Mouse (Mus musculus) limb, embryonic 13.5 days (tissue): ENCODE data around the gene St3gal2. TPM values are rescaled to one million over a fixed set of nuclear protein-coding genes. Genes with fewer than 3 reads are reported as not detected.

Experiments
- ATAC-seq: fragments of 200-750 bp; cut with Nextera tagmentation; 2 replicates; pipeline ENCODE4 v1.8.0; 2017; ENCODE audit warnings: low read depth, moderate number of reproducible peaks, moderate TSS enrichment; ENCODE audit not compliant: low FRiP score
- H3K27ac ChIP-seq: fragments of 300-500 bp; sonication (generic); 2 replicates; pipeline ENCODE4 v1.5.1; 2015; ENCODE audit warnings: inconsistent platforms, mild to moderate bottlenecking, moderate library complexity
- H3K27me3 ChIP-seq: fragments of 300-500 bp; sonication (generic); 2 replicates; pipeline ENCODE4 v1.6.1; 2015; ENCODE audit warnings: mild to moderate bottlenecking, inconsistent platforms
- H3K36me3 ChIP-seq: fragments of 300-500 bp; sonication (generic); 2 replicates; pipeline ENCODE4 v1.6.1; 2015; ENCODE audit warnings: inconsistent platforms, mild to moderate bottlenecking, moderate library complexity
- H3K4me1 ChIP-seq: fragments of 300-500 bp; sonication (generic); 2 replicates; pipeline ENCODE4 v1.6.1; 2015; ENCODE audit warnings: inconsistent platforms
- H3K4me2 ChIP-seq: fragments of 300-500 bp; sonication (generic); replicated peaks from 2 replicates; pipeline ENCODE4 v1.6.1; 2015; ENCODE audit warnings: inconsistent platforms, mild to moderate bottlenecking, moderate library complexity
- H3K4me3 ChIP-seq: fragments of 300-500 bp; sonication (generic); 2 replicates; pipeline ENCODE4 v1.5.1; 2015; ENCODE audit warnings: moderate library complexity, mild to moderate bottlenecking, inconsistent platforms
- H3K9ac ChIP-seq: fragments of 300-500 bp; sonication (generic); 2 replicates; pipeline ENCODE4 v1.6.1; 2015; ENCODE audit warnings: mild to moderate bottlenecking, inconsistent platforms
- H3K9me3 ChIP-seq: fragments of 300-500 bp; sonication (generic); 2 replicates; pipeline ENCODE4 v1.6.1; 2016; ENCODE audit warnings: inconsistent platforms
- WGBS: fragments of 180-500 bp; shearing (Covaris S2); methylation state at CpG from one replicate; pipeline ENCODE4 v1.1.7; 2015; 5-methylcytosine and 5-hydroxymethylcytosine counted together
- polyA plus RNA-seq: library from polyadenylated mRNA; unstranded; fragments of >200 nt; fragmentation: Nextera tagmentation; extraction: Ambion mirVana; gene quantifications from 2 replicates; pipeline ENCODE4 v1.2.1, GENCODE M21; 2015

St3gal2 gene
- polyA plus RNA-seq, 1 experiment from 2014 or later = 34.5 TPM

DNA sequence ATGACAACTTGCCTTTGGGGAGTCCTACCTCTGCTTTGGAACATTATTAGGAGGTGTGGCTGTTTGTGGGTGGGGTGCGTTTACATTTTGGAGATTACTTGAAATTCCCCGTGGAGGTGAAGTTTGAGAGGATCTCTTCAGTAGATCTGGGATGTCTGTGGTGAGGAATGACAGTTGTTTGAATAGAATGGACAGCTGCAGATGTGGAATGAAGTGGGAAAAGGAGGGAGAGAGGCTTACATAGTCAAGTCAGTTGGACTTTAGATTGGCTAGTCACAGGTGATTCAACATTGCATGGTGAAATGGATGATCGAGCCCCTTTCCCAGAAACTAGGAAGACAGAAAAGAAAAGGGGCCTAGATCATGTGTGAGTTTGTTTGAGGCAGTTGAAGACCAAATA is 12.7 kb downstream of the St3gal2 start:
- H3K27me3 ChIP-seq = no peaks in the 10 kb centered on the region
- no peak for ATAC-seq
- H3K27ac ChIP-seq = no peak overlapping the region
- WGBS = 81% methylated on average over 3 of the region's 3 CpGs
- H3K4me3 ChIP-seq = no peak overlapping the region
- peaks cover 27% of the 10 kb centered on the region for H3K36me3 ChIP-seq
- H3K9me3 ChIP-seq = no peaks in the 10 kb centered on the region
- no peak overlapping the region for H3K4me2 ChIP-seq
- peaks cover 5% of the 10 kb centered on the region; the same call in 1 of the 2 replicates for H3K4me1 ChIP-seq
- H3K9ac ChIP-seq = no peak overlapping the region

DNA sequence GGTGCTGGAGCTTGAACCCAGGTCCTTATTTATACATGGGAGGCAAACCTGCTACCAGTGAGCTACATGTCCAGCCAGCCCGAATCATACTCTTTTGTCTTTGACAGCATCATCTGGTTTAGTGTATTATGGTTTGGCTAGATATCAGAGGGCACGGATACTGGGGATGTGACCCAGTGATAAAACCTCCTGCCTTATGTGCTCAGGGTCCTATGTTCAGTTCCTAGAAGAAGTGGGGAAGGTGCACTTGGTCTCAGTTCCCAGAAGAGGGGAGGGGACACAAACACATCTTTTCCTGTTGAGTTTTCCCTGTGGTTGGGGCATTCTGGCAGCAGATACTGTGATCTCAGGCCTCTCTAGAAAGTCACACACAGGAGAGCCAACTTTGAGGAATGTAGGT is 13.6 kb downstream of the St3gal2 start:
- Histone ChIP-seq H3K36me3 (peaks cover 27% of the 10 kb centered on the region), H3K9me3 (no peaks in the 10 kb centered on the region), H3K9ac (no peak overlapping the region), H3K4me1 (peaks cover 4% of the 10 kb centered on the region; the same call in 1 of the 2 replicates), H3K4me3 (no peak overlapping the region), H3K27me3 (no peaks in the 10 kb centered on the region), H3K27ac (no peak overlapping the region), H3K4me2 (no peak overlapping the region)
- 89% methylated on average over 2 of the region's 2 CpGs for WGBS
- no peak for ATAC-seq

- Histone ChIP-seq H3K36me3 (peaks cover 14% of the 10 kb centered on the region), H3K4me1 (peaks cover 10% of the 10 kb centered on the region), H3K27me3 (no peaks in the 10 kb centered on the region), H3K9ac (no peak overlapping the region), H3K27ac (no peak overlapping the region), H3K4me3 (no peak overlapping the region), H3K9me3 (no peaks in the 10 kb centered on the region), H3K4me2 (no peak overlapping the region)
- 93% methylated on average over 12 of the region's 12 CpGs for WGBS
- no peak for ATAC-seq
Measured at GRCm38 (mm10) chr8:110936217-110936616, 16.5 kb downstream of the St3gal2 start.

- Histone ChIP-seq H3K36me3 (peaks cover 14% of the 10 kb centered on the region), H3K4me2 (no peak overlapping the region), H3K4me1 (peaks cover 18% of the 10 kb centered on the region), H3K9ac (no peak overlapping the region), H3K9me3 (no peaks in the 10 kb centered on the region), H3K4me3 (no peak overlapping the region), H3K27ac (no peak overlapping the region), H3K27me3 (no peaks in the 10 kb centered on the region)
- peak; percentile 51; the same call in 1 of the 2 replicates for ATAC-seq
- WGBS = 73% methylated on average over 6 of the region's 6 CpGs
Measured at GRCm38 (mm10) chr8:110938882-110939589, 19.3 kb downstream of the St3gal2 start.

GRCm38 (mm10) chr8:110940682-110941452 is 21.1 kb downstream of the St3gal2 start:
- Histone ChIP-seq H3K27ac (no peak overlapping the region; the same call in 1 of the 2 replicates), H3K4me3 (no peak overlapping the region), H3K4me1 (peaks cover 18% of the 10 kb centered on the region), H3K36me3 (peaks cover 5% of the 10 kb centered on the region; the same call in 1 of the 2 replicates), H3K4me2 (no peak overlapping the region), H3K27me3 (no peaks in the 10 kb centered on the region), H3K9me3 (no peaks in the 10 kb centered on the region), H3K9ac (no peak overlapping the region)
- 86% methylated on average over 15 of the region's 15 CpGs for WGBS
- no peak for ATAC-seq

- Histone ChIP-seq H3K9me3 (no peaks in the 10 kb centered on the region), H3K36me3 (peaks cover 5% of the 10 kb centered on the region; the same call in 1 of the 2 replicates), H3K4me3 (no peak overlapping the region), H3K4me2 (no peak overlapping the region), H3K27me3 (no peaks in the 10 kb centered on the region), H3K9ac (no peak overlapping the region), H3K4me1 (peaks cover 18% of the 10 kb centered on the region), H3K27ac (no peak overlapping the region; the same call in 1 of the 2 replicates)
- 72% methylated on average over 10 of the region's 10 CpGs for WGBS
- peak; percentile 48; the same call in 1 of the 2 replicates for ATAC-seq
Measured at GRCm38 (mm10) chr8:110941453-110941948, 21.8 kb downstream of the St3gal2 start.

GRCm38 (mm10) chr8:110944276-110944876 is 24.7 kb downstream of the St3gal2 start:
- no peak for ATAC-seq

DNA sequence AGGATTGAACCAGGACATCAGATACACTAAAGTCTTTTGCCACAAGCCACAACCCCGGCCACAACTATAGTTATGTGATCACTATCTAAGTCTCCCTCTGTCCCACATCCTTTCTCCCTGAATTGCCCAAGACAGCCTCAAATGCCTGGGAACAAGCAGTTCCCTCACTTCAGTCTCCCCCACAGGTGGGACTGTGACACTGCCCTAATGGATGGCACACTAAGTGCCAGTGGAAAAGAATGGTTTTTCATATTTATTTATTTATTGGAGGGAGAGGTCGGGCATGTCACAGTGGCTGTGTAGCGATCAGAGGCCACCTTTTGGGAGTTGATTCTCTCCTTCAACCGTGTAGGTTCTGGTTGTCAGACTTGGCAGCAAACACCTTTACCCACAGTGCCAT is 26.0 kb downstream of the St3gal2 start:
- 82% methylated on average over 4 of the region's 4 CpGs for WGBS

More at GRCm38 (mm10) chr8:110944276-110944876, 24.7 kb downstream of the St3gal2 start:
- Histone ChIP-seq H3K27ac (no peak overlapping the region), H3K27me3 (no peaks in the 10 kb centered on the region), H3K4me1 (peaks cover 12% of the 10 kb centered on the region), H3K36me3 (peaks cover 8% of the 10 kb centered on the region; the same call in 1 of the 2 replicates), H3K9me3 (no peaks in the 10 kb centered on the region), H3K4me2 (no peak overlapping the region), H3K4me3 (no peak overlapping the region), H3K9ac (no peak overlapping the region)
- WGBS = 91% methylated on average over 7 of the region's 7 CpGs

DNA sequence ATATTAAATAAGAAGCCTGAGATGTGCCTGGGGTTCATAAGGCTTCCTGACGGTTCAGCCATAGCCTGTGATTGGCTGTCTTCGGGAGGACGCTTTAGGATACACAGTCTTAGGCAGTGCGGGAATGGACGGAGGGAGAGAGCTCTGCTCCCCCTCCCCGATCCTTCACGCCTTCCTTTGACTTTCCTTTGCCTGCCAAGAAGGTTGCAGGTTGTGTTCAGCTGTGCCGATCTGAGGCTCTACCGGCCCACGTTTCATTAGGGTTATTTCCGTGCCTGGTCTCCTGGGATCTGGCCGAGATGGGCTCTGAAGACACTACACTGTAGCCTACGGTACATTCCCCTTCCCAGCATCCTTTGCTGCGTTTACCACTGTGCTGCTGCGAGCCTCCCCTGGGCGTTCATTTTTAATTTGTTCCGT is 30.4 kb downstream of the St3gal2 start:
- no peak overlapping the region for H3K4me3 ChIP-seq
- 77% methylated on average over 17 of the region's 17 CpGs for WGBS
- peaks cover 22% of the 10 kb centered on the region for H3K36me3 ChIP-seq
- peak; percentile 54; the same call in 1 of the 2 replicates for ATAC-seq
- 0 out of 2 replicates have a peak, but pooled peaks cover 5% of the 10 kb centered on the region for H3K4me1 ChIP-seq
- no peaks in the 10 kb centered on the region for H3K9me3 ChIP-seq
- H3K4me2 ChIP-seq = no peak overlapping the region; the same call in 1 of the 2 replicates
- H3K9ac ChIP-seq = no peak overlapping the region
- H3K27me3 ChIP-seq = no peaks in the 10 kb centered on the region
- H3K27ac ChIP-seq = no peak overlapping the region; the same call in 1 of the 2 replicates

More for the DNA sequence above, 26.0 kb downstream of the St3gal2 start:
- no peak overlapping the region for H3K4me3 ChIP-seq
- no peaks in the 10 kb centered on the region for H3K9me3 ChIP-seq
- no peaks in the 10 kb centered on the region for H3K27me3 ChIP-seq
- H3K4me2 ChIP-seq = no peak overlapping the region
- H3K36me3 ChIP-seq = peaks cover 8% of the 10 kb centered on the region; the same call in 1 of the 2 replicates
- H3K27ac ChIP-seq = no peak overlapping the region
- no peak overlapping the region for H3K9ac ChIP-seq
- peaks cover 17% of the 10 kb centered on the region for H3K4me1 ChIP-seq
- ATAC-seq = no peak

GRCm38 (mm10) chr8:110954776-110955175 is 35.1 kb downstream of the St3gal2 start:
- Histone ChIP-seq H3K9me3 (no peaks in the 10 kb centered on the region), H3K36me3 (peaks cover 58% of the 10 kb centered on the region), H3K4me1 (0 out of 2 replicates have a peak, but pooled peaks cover 5% of the 10 kb centered on the region), H3K27me3 (no peaks in the 10 kb centered on the region), H3K4me2 (no peak overlapping the region), H3K27ac (no peak overlapping the region), H3K9ac (no peak overlapping the region), H3K4me3 (no peak overlapping the region)
- no peak for ATAC-seq
- 77% methylated on average over 8 of the region's 8 CpGs for WGBS

DNA sequence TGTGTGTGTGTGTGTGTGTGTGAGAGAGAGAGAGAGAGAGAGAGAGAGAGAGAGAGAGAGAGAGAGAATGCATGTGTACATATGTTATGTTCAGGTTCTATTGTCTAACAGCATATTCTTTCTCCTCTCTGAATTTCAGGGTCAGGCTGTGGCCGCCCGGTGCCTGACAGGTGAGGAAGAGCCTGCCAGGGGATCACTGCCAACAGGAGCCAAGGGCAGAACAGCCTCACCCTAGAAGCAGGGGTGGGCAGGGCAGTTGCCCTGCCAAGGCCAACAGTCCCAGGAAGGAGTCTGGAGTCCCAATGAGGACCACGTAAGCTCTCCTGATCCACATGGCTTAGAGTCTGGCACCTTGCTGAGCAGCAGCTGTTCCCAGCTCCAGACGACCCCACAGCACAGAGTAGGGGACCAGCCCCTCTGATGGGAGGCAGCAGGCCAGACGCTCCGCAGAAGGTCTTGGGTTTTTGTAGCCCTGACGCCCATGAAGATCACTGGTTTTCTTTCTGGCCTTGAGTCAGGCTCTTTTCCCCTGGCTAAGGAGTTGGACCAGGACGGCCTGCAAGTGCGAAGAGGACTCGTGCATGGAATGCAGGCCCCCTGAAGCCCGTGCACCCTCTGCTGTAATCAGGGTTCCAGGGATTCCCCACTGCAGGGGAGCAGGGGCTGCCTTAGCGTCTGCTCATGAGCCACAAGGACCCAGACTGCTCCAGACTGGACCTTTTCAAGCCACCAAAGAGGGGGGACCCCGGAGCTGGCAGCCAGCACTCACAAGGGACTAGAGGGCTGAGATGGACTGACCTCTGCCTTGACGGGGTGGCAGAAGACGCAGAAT is 37.1 kb downstream of the St3gal2 start:
- WGBS = 84% methylated on average over 15 of the region's 15 CpGs
- Histone ChIP-seq H3K4me3 (no peak overlapping the region), H3K27me3 (no peaks in the 10 kb centered on the region), H3K4me2 (no peak overlapping the region), H3K9ac (no peak overlapping the region), H3K9me3 (no peaks in the 10 kb centered on the region), H3K36me3 (peaks cover 70% of the 10 kb centered on the region), H3K4me1 (no peaks in the 10 kb centered on the region), H3K27ac (no peak overlapping the region)
- ATAC-seq = 0 out of 2 replicates have a peak, but pooled peaks have one; percentile 59
